Comparison of ENCODE assay signal across 10 mouse cellular contexts in genomic region chr10:99299303-99299702, GRCm38 (mm10). TPM values are rescaled to one million over a fixed set of nuclear protein-coding genes. Genes with fewer than 3 reads are reported as not detected.
DNase-seq lines count a peak whose midpoint lies in the region; ATAC-seq lines count a peak whose summit lies in the region.
"Had no signal": no experiment of that assay in that cellular context is flagged by ENCODE, and none has a peak within 500 bp of the region (broad histone marks: within the 10 kb centered on the region; RNA-seq: fewer than 3 reads in every experiment).

No protein-coding gene starts in this region.

- peak overlapping the region; percentile 15 for H3K27ac ChIP-seq in forebrain, embryonic 11.5 days (ENCODE audit: low read depth, low read length)
- no peak overlapping the region for H3K27ac ChIP-seq in hindbrain, embryonic 14.5 days
- H3K27ac ChIP-seq in midbrain, embryonic 14.5 days (replicated peaks; ENCODE audit: low read depth, low read length), result no peak overlapping the region
- H3K27ac ChIP-seq: liver, embryonic 14.5 days had no signal

- H3K4me1 ChIP-seq in forebrain, embryonic 11.5 days (replicated peaks; ENCODE audit: control insufficient read depth, insufficient read depth, low read length), result peaks cover 7% of the 10 kb centered on the region
- 0 out of 2 replicates have a peak, but pooled peaks cover 9% of the 10 kb centered on the region for H3K4me1 ChIP-seq in hindbrain, embryonic 14.5 days (replicated peaks; ENCODE audit: control insufficient read depth, insufficient read depth, low read length)
- peaks cover 9% of the 10 kb centered on the region; the same call in 1 of the 2 replicates for H3K4me1 ChIP-seq in midbrain, embryonic 14.5 days (ENCODE audit: control insufficient read depth, insufficient read depth, low read length)

- ATAC-seq in forebrain, embryonic 11.5 days (replicated peaks; ENCODE audit: low FRiP score), result peak; percentile 57
- no peak for ATAC-seq in hindbrain, embryonic 14.5 days (ENCODE audit: low FRiP score)
- no peak for ATAC-seq in midbrain, embryonic 14.5 days (ENCODE audit: low FRiP score, low TSS enrichment)

- DNase-seq in lung, adult 18-20 months, result peak; percentile 20 to 27
- no peak for DNase-seq in lung, postnatal 4 days
- no peak for DNase-seq in forebrain, embryonic 11.5 days (ENCODE audit: low spot score)
- no peak for DNase-seq in hindbrain, embryonic 14.5 days (ENCODE audit: low spot score)
- DNase-seq in midbrain, embryonic 14.5 days, result no peak
- DNase-seq in right cerebral cortex, postnatal 4 days, result no peak
- DNase-seq in c-Kit-positive CD71-positive TER-119-positive erythroid progenitor cells, embryonic 14.5 days (ENCODE audit: low spot score), result no peak
- no peak for DNase-seq in thymus, postnatal 0 days (ENCODE audit: low spot score)
- DNase-seq: cerebellum, adult 11 months had no signal

- H3K4me3 ChIP-seq in forebrain, embryonic 11.5 days (ENCODE audit: low read depth, low read length), result no peak overlapping the region
- H3K4me3 ChIP-seq in hindbrain, embryonic 14.5 days (replicated peaks; ENCODE audit: low read length), result no peak overlapping the region
- no peak overlapping the region for H3K4me3 ChIP-seq in midbrain, embryonic 14.5 days (replicated peaks; ENCODE audit: low read depth, low read length)

- 2% methylated on average over 9 of the region's 9 CpGs for WGBS in forebrain, embryonic 11.5 days
- WGBS in hindbrain, embryonic 14.5 days, result 20% methylated on average over 9 of the region's 9 CpGs
- 14% methylated on average over 9 of the region's 9 CpGs for WGBS in midbrain, embryonic 14.5 days

- no peak overlapping the region for H3K9ac ChIP-seq in forebrain, embryonic 11.5 days (ENCODE audit: low read length)
- H3K9ac ChIP-seq in hindbrain, embryonic 14.5 days, result no peak overlapping the region
- no peak overlapping the region for H3K9ac ChIP-seq in midbrain, embryonic 14.5 days (replicated peaks; ENCODE audit: low read length)
- H3K9ac ChIP-seq: liver, embryonic 14.5 days had no signal

- no peaks in the 10 kb centered on the region for H3K27me3 ChIP-seq in forebrain, embryonic 11.5 days (ENCODE audit: control insufficient read depth, insufficient read depth, low read length)
- no peaks in the 10 kb centered on the region for H3K27me3 ChIP-seq in hindbrain, embryonic 14.5 days (ENCODE audit: control insufficient read depth, insufficient read depth, low read length)
- H3K27me3 ChIP-seq in midbrain, embryonic 14.5 days (ENCODE audit: control insufficient read depth, insufficient read depth, low read length), result no peaks in the 10 kb centered on the region

- H3K9me3 ChIP-seq in forebrain, embryonic 11.5 days (ENCODE audit: control insufficient read depth, low read length), result no peaks in the 10 kb centered on the region
- no peaks in the 10 kb centered on the region for H3K9me3 ChIP-seq in hindbrain, embryonic 14.5 days (ENCODE audit: control insufficient read depth, low read length)
- no peaks in the 10 kb centered on the region for H3K9me3 ChIP-seq in midbrain, embryonic 14.5 days (ENCODE audit: control insufficient read depth, low read length)

- no peaks in the 10 kb centered on the region for H3K36me3 ChIP-seq in forebrain, embryonic 11.5 days (ENCODE audit: control insufficient read depth, insufficient read depth, low read length)
- H3K36me3 ChIP-seq in hindbrain, embryonic 14.5 days (replicated peaks; ENCODE audit: control insufficient read depth, insufficient read depth), result no peaks in the 10 kb centered on the region
- no peaks in the 10 kb centered on the region for H3K36me3 ChIP-seq in midbrain, embryonic 14.5 days (ENCODE audit: control insufficient read depth, insufficient read depth, low read length)

- peak overlapping the region; percentile 34; the same call in 1 of the 2 replicates for H3K4me2 ChIP-seq in forebrain, embryonic 11.5 days (ENCODE audit: low read depth, low read length, severe bottlenecking)
- peak overlapping the region; percentile 7; the same call in 1 of the 2 replicates for H3K4me2 ChIP-seq in hindbrain, embryonic 14.5 days (replicated peaks)
- peak overlapping the region; percentile 13 for H3K4me2 ChIP-seq in midbrain, embryonic 14.5 days (ENCODE audit: low read length)

RNA-seq across cellular contexts. Expression of gene Dusp6, which starts 36.3 kb away (rescaled TPM):
- polyA plus RNA-seq in forebrain, embryonic 11.5 days (2014; fragmentation: Nextera tagmentation; extraction: Ambion mirVana), result 57.7 and 63.1 TPM in 2 replicates
- polyA plus RNA-seq in hindbrain, embryonic 14.5 days (2014; fragmentation: Nextera tagmentation; extraction: Ambion mirVana), result 28.4 and 33.0 TPM in 2 replicates
- polyA plus RNA-seq in midbrain, embryonic 14.5 days (2014; fragmentation: Nextera tagmentation; extraction: Ambion mirVana), result 20.7 and 25.4 TPM in 2 replicates
- polyA plus RNA-seq in thymus, postnatal 0 days (2015; fragmentation: Nextera tagmentation; extraction: Ambion mirVana), result 33.7 and 34.4 TPM in 2 replicates

Comparison
In these comparisons a context has a peak if more than half of its experiments do, and no peak if none do; other contexts are left out.
1. DNase-seq: peak in lung, adult 18-20 months (2 of 2); none in lung, postnatal 4 days (0 of 2), forebrain, embryonic 11.5 days (single experiment), hindbrain, embryonic 14.5 days (single experiment), midbrain, embryonic 14.5 days (single experiment), right cerebral cortex, postnatal 4 days (single experiment), c-Kit-positive CD71-positive TER-119-positive erythroid progenitor cells, embryonic 14.5 days (single experiment) and thymus, postnatal 0 days (single experiment).
2. Peak in every context shown above with its lines, with median percentiles within 50 percentile points of each other: H3K4me2 ChIP-seq.